Mouse (Mus musculus) heart, postnatal 0 days (tissue): ENCODE measurements around the gene Rnf17. TPM values are rescaled to one million over a fixed set of nuclear protein-coding genes. Genes with fewer than 3 reads are reported as not detected.
A peak's percentile ranks its signal among the peaks of the same experiment; 100 is the strongest.

Experiments used
- ATAC-seq: fragments of 200-750 bp; cut with Nextera tagmentation; 2 replicates; pipeline ENCODE4 v1.8.0; 2017; ENCODE audit warnings: low read depth, moderate number of reproducible peaks, moderate library complexity; ENCODE audit not compliant: insufficient read depth
- DNase-seq: peaks from one replicate; pipeline ENCODE4 v3.0.0-alpha.2; 2016; ENCODE audit warnings: low spot score
- H3K27ac ChIP-seq: fragments of 300-500 bp; sonication (generic); 2 replicates; pipeline ENCODE4 v1.5.1; 2014; ENCODE audit warnings: low read depth, mild to moderate bottlenecking
- H3K27me3 ChIP-seq: fragments of 300-500 bp; sonication (generic); 2 replicates; pipeline ENCODE4 v1.6.1; 2014; ENCODE audit warnings: low read length, mixed read lengths; ENCODE audit not compliant: control insufficient read depth, insufficient read depth
- H3K36me3 ChIP-seq: fragments of 300-500 bp; sonication (generic); replicated peaks from 2 replicates; pipeline ENCODE4 v1.6.1; 2014; ENCODE audit warnings: low read length, mixed read lengths; ENCODE audit not compliant: control insufficient read depth, insufficient read depth
- H3K4me1 ChIP-seq: fragments of 300-500 bp; sonication (generic); 2 replicates; pipeline ENCODE4 v1.6.1; 2014; ENCODE audit warnings: antibody characterized with exemption; ENCODE audit not compliant: control insufficient read depth, insufficient read depth
- H3K4me2 ChIP-seq: fragments of 300-500 bp; sonication (generic); 2 replicates; pipeline ENCODE4 v1.6.1; 2014; ENCODE audit warnings: low read depth, mild to moderate bottlenecking, low read length, moderate library complexity
- H3K4me3 ChIP-seq: fragments of 300-500 bp; sonication (generic); 2 replicates; pipeline ENCODE4 v1.5.1; 2014; ENCODE audit warnings: low read depth, low read length
- H3K9ac ChIP-seq: fragments of 300-500 bp; sonication (generic); replicated peaks from 2 replicates; pipeline ENCODE4 v1.6.1; 2014; ENCODE audit warnings: low read depth, low read length, mixed read lengths
- H3K9me3 ChIP-seq: fragments of 300-500 bp; sonication (generic); replicated peaks from 2 replicates; pipeline ENCODE4 v1.6.1; 2016; ENCODE audit warnings: low read length; ENCODE audit not compliant: control insufficient read depth
- CTCF ChIP-seq: IDR thresholded peaks from 2 replicates; pipeline ENCODE4 v1.5.1; 2016; ENCODE audit warnings: antibody characterized with exemption, control low read depth, low read depth
- EP300 ChIP-seq: IDR thresholded peaks from 2 replicates; pipeline ENCODE4 v1.6.1; 2016; ENCODE audit warnings: antibody characterized with exemption, low read depth
- WGBS: fragments of 180-500 bp; shearing (Covaris S2); extraction: QIAGEN DNeasy Blood & Tissue Kit; methylation state at CpG from one replicate; pipeline ENCODE4 v1.1.7; 2014; 5-methylcytosine and 5-hydroxymethylcytosine counted together
- polyA plus RNA-seq: library from polyadenylated mRNA; unstranded; fragments of >200 nt; fragmentation: Nextera tagmentation; extraction: Ambion mirVana; gene quantifications from 2 replicates; pipeline ENCODE4 v1.2.1, GENCODE M21; 2015
- total RNA-seq: library from RNA; depleted of rRNA; stranded (reverse); fragments of >200 nt; gene quantifications from 2 replicates; pipeline ENCODE4 v1.2.3, GENCODE M21; 2014; ENCODE audit warnings: low replicate concordance; rRNA removed

The Rnf17 gene
- total RNA-seq (2.1 TPM in 1 of 2 replicates, not detected in the other), polyA plus RNA-seq (1.0 and 1.2 TPM in 2 replicates)

GRCm38 (mm10) chr14:56402311-56403071 lies at the start of gene Rnf17:
TSS of gene Rnf17 (plus strand) at chr14:56402581.
- 68% methylated on average over 34 of the region's 34 CpGs for WGBS
- DNase-seq, result no peak
- H3K4me3 ChIP-seq, result no peak within 1 kb of the TSS
- no peak within 1 kb of the TSS for H3K9ac ChIP-seq
- H3K27ac ChIP-seq, result no peak within 1 kb of the TSS
- ATAC-seq, result no peak
- no peaks in the 10 kb centered on the region for H3K27me3 ChIP-seq
- no peaks in the 10 kb centered on the region for H3K9me3 ChIP-seq
- no peaks in the 10 kb centered on the region for H3K4me1 ChIP-seq
- peak within 1 kb of the TSS; percentile 40; the same call in 1 of the 2 replicates for H3K4me2 ChIP-seq
- TF ChIP-seq CTCF (no peak), EP300 (no peak)
- no peaks in the 10 kb centered on the region for H3K36me3 ChIP-seq

- no peaks in the 10 kb centered on the region for H3K9me3 ChIP-seq
- TF ChIP-seq EP300 (no peak), CTCF (no peak)
- no peaks in the 10 kb centered on the region for H3K4me1 ChIP-seq
- WGBS, result 53% methylated on average over 3 of the region's 3 CpGs
- no peak overlapping the region for H3K9ac ChIP-seq
- no peak overlapping the region for H3K27ac ChIP-seq
- no peak for DNase-seq
- H3K36me3 ChIP-seq, result no peaks in the 10 kb centered on the region
- no peak overlapping the region for H3K4me2 ChIP-seq
- no peak for ATAC-seq
- no peak overlapping the region for H3K4me3 ChIP-seq
- H3K27me3 ChIP-seq, result no peaks in the 10 kb centered on the region
Measured at GRCm38 (mm10) chr14:56354803-56355202, 47.6 kb upstream of the Rnf17 start.

- no peak for ATAC-seq
- Histone ChIP-seq H3K4me2 (no peak overlapping the region), H3K36me3 (no peaks in the 10 kb centered on the region), H3K9me3 (no peaks in the 10 kb centered on the region), H3K9ac (no peak overlapping the region), H3K27me3 (no peaks in the 10 kb centered on the region), H3K27ac (no peak overlapping the region), H3K4me1 (no peaks in the 10 kb centered on the region), H3K4me3 (no peak overlapping the region)
- TF ChIP-seq CTCF (no peak), EP300 (no peak)
- DNase-seq, result no peak
- WGBS, result 57% methylated on average over 8 of the region's 8 CpGs
Measured at GRCm38 (mm10) chr14:56355396-56355795, 47.0 kb upstream of the Rnf17 start.

GRCm38 (mm10) chr14:56356196-56356595 lies 46.2 kb upstream of the Rnf17 start:
- DNase-seq (no peak), ATAC-seq (no peak)
- TF ChIP-seq EP300, result no peak
- no peak for TF ChIP-seq CTCF
- Histone ChIP-seq H3K4me1 (no peaks in the 10 kb centered on the region), H3K27me3 (no peaks in the 10 kb centered on the region), H3K9me3 (no peaks in the 10 kb centered on the region), H3K36me3 (no peaks in the 10 kb centered on the region), H3K9ac (no peak overlapping the region), H3K27ac (no peak overlapping the region), H3K4me3 (no peak overlapping the region), H3K4me2 (no peak overlapping the region)
- WGBS, result 80% methylated on average over 6 of the region's 6 CpGs

- ATAC-seq, result no peak
Measured at GRCm38 (mm10) chr14:56358422-56358821, 44.0 kb upstream of the Rnf17 start.

GRCm38 (mm10) chr14:56359131-56359530 lies 43.2 kb upstream of the Rnf17 start:
- Histone ChIP-seq H3K27ac (no peak overlapping the region), H3K4me3 (no peak overlapping the region), H3K36me3 (no peaks in the 10 kb centered on the region), H3K4me1 (no peaks in the 10 kb centered on the region), H3K27me3 (peaks cover 12% of the 10 kb centered on the region), H3K4me2 (no peak overlapping the region), H3K9me3 (no peaks in the 10 kb centered on the region), H3K9ac (no peak overlapping the region)
- no peak for ATAC-seq
- TF ChIP-seq EP300 (no peak), CTCF (no peak)
- 58% methylated on average over 6 of the region's 6 CpGs for WGBS
- DNase-seq, result no peak

More at GRCm38 (mm10) chr14:56358422-56358821, 44.0 kb upstream of the Rnf17 start:
- Histone ChIP-seq H3K4me2 (no peak overlapping the region), H3K27me3 (peaks cover 5% of the 10 kb centered on the region), H3K27ac (no peak overlapping the region), H3K36me3 (no peaks in the 10 kb centered on the region), H3K9me3 (no peaks in the 10 kb centered on the region), H3K4me1 (no peaks in the 10 kb centered on the region), H3K9ac (no peak overlapping the region), H3K4me3 (no peak overlapping the region)
- DNase-seq, result no peak
- TF ChIP-seq EP300 (no peak), CTCF (no peak)
- WGBS, result 79% methylated on average over 7 of the region's 7 CpGs
